Mouse (Mus musculus) small intestine, adult 2 months (tissue): ENCODE measurements around the gene Tlr3.

Source experiments
- CTCF ChIP-seq: fragments of 200-500 bp; IDR thresholded peaks from 2 replicates; pipeline ENCODE4 v1.5.1; 2012; ENCODE audit warnings: low read depth, mild to moderate bottlenecking, control low read depth, inconsistent platforms, low read length, moderate library complexity, mixed read lengths; ENCODE audit not compliant: insufficient replicate concordance, insufficient read length; ENCODE audit errors: extremely low read depth
- POLR2A ChIP-seq: fragments of 200-500 bp; IDR thresholded peaks from 2 replicates; pipeline ENCODE4 v1.6.1; 2012; ENCODE audit warnings: low read depth, mild to moderate bottlenecking, control low read depth, inconsistent platforms, low read length, moderate library complexity

DNA sequence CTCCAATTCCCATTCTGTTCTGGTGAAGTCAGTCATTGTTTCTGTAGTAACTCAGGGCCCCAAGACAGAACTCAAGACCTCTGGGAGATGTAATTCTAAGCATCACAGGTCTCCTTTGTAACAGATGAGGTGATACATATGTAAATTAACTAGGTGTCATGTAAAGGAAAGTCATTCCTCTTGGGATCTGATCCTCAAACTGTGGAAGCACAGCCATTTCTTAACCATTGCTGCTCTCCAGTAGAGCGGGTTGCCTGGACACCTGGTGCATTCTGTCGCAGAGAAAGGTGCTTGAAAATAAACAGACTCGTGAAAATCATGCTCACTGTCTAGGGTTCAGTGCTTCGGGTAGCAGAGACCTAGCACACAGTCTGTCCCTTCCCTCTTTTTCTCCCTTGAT is 30.3 kb downstream of the Tlr3 start:
- TF ChIP-seq POLR2A, result no peak
- TF ChIP-seq CTCF, result no peak
